Mouse (Mus musculus) mouse trophoblast stem cell (cell line): ENCODE results near the gene Rgs3.

ENCODE experiments used
- in situ Hi-C, 2 experiments: fragments of 300-500 bp; cut with MseI, MboI; formaldehyde crosslinking; loops; 2 replicates in 1 of 2; 3 replicates in 1 of 2; pipeline ENCODE4 v1.15.1; 2025

The Rgs3 gene

DNA sequence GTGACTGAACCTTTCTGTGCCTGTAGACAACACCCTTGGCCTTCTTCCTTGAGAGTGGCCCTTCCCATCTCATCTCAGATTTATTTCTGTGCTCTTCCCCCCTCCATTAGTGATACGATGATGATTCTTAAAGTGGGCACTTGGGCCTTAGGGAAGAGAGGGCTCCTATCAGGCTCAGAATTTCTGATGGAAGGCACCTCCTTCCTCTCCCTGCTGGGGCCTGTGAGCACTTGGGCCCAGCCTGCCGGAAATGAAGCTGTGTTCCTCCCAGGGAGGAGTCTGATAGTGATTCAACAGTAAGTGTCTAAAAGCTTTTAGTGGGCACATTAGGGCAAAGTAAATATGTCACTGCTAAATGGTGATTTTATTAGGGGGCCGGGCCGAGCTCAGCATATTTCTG, 67.7 kb downstream of the Rgs3 start:
- in situ Hi-C loops = no loop called here

DNA sequence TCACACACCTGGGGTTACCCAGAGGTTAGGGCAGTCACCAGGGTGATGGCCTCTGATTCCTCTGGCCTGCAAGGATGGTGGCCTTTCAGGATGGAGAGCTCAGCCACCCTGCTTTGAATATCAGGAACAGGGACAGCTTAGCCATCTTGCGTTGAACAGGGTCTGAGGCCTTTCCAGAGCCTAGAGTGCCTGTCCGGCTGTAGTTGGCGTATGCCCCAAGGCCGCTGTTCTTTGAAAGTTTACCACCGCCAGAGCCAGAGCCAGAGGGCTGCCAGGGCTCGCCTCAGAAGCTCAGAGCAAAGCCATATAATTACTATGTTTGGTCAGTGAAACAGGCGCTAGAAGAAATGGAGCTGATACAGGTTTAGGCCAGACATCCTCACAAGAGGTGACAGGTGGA, 68.9 kb downstream of the Rgs3 start:
- in situ Hi-C loops = no loop called here

DNA sequence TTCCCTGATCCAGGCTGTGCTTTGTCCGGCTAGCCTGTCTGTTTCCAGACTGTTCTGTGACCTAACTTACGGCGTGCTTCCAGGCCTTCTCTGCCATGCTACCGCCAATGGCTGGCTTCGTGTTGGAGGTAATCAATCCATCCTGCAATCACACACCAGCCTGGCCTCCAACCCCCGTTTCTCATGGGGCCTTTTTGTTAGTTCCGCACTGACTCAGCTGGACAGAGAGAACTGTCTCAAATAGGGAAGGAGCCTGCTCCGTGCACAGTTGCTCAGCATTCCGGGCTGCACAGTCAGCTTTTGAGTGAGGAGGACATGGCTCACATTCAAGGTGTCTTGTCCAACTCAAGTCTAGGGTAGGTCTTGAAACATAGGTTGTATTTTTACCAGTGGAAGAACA, 69.8 kb downstream of the Rgs3 start:
- in situ Hi-C loops = no loop called here

GRCm38 (mm10) chr4:62629905-62630304, 70.3 kb downstream of the Rgs3 start:
- in situ Hi-C loops = no loop called here

DNA sequence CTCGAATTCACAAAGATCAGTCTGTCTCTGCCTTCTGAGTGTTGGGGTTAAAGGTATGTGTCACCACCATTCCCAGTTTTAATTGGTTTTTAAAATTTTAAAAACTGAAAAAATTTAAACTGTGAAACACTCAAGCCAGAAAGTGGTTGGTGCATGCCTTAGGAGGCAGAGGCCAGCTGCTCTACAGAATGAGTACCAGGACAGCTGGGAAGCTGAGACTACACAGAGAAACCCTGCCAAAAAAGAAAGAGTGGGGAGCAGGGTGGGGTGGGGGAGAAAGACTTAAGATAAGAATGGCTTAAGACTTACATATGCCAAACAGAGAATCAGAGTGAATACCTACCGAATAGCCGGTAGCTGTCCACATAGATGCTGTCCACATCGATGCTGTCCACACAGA, 73.6 kb downstream of the Rgs3 start:
- in situ Hi-C loops = no loop called here

DNA sequence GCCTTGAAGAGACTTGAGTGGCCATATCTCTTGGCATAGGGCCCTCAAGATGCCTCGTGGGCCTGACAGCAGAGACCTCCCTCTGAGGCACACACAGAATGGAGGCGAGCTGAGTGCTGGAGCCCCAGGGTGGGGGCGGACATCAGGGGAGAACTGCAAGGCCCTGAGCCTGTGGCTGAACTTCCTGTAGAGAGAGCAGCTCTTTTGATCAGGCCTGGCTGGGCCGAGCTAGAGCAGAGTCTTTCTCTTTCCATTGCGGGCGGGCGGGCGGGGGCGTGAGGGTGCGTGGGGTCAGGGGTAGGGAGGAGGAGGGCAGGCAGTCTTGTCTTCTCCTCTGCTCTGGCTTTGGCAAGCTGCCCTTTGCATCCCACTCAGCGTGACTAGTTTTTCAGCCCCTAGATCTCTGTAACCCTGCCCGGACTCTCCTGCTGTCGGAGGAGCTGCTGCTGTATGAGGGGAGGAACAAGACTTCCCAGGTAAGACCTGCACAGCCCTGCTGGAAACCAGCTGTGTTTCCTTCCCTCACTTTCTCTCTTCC, 74.5 kb downstream of the Rgs3 start:
- in situ Hi-C loops = no loop called here

DNA sequence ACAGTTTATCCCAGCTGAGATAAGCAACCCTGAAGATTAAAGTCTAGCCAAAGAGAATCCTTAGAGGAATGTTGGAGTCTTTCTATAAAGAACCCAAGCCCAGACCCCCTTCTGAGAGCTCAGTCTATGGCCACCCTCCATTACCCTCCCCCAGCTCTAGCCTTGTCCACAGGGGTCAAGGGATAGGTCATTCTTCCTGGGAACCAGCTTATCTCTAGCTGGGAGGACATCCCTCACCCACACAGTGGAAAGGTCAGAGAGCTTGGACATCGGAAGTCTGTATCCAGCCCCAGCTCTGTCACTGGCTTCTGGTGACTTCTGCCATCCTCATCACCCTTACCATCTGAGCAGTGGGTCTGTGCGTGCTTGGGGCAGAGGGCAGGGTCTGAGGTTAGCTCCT, 75.2 kb downstream of the Rgs3 start:
- in situ Hi-C loops = no loop called here

- in situ Hi-C loops = no loop called here
Measured at GRCm38 (mm10) chr4:62636047-62636446, 76.4 kb downstream of the Rgs3 start.

DNA sequence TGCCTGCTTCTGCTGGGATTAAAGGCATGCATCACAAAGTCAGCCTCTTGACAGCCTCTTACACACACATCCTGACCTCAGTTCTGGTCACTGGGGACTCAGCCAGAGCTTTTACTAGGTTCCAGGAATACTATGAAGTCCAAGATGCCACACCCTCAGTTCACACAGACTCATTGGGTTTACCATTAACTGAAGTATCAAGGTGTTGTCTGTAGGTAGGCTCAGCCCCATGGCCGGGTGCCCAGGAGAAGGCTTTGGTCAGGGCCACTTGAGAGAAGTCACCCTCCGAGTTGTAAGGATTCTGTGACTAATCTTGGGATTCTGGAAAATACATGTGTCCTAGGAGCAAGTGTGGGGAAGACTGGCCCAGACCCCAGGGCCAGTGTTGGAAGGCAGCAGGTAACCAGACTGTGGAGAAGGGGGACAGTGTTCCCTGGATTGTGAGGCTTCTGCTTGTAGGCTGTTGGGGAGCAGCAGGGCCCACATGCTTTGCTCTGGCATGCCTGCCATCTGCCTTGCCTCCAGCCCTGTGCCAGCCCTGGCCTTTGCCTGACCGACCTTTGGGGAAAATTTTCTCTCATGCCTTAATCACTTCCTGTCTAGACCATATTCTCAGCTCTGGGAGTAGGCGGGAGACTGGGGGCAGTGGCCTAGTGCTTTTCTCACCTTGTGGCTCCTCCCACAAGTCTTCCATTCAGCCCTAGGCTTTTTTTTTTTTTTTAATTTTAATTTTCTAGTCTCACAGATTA, 78.4 kb downstream of the Rgs3 start:
- in situ Hi-C loops = no loop called here

GRCm38 (mm10) chr4:62640496-62641229, 81.0 kb downstream of the Rgs3 start:
- in situ Hi-C loops = no loop called here

DNA sequence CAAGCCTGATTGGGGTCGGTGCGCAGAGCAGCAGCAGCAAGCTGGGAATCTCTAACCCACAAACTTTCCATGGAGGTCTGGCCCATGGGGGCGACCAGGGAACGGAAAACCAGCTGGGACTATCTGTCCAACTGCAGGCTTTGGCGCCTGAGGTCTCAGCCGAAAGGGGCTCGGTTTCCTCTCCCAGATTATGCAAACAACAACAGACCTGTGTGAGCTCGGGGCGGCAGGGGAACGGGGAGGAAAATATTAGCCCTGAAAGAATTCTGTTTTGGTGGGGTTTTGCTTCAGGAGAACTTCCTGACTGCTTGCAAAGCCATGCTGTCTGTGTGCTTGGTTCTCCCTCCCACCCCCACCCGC, 81.6 kb downstream of the Rgs3 start:
- in situ Hi-C loops = no loop called here

DNA sequence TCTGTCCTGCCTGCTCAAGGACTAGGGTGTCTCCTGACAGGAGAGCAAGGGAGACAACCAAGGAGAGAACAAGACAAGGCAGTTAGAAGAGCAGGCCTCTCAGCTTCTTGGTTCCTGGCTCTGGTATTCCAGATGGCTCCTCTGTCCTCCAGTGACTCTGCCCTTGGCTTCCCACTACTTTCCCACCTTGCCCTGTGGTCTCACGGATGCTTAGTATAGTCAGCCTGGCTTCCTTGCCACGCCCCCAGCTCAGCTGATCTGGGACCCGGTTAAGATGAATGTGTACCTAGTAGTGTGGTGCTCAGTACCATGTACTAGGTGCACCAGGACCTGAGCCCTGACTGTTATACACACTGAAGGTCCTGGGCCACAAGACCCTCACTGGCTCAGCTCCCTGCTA, 82.0 kb downstream of the Rgs3 start:
- in situ Hi-C loops = no loop called here

DNA sequence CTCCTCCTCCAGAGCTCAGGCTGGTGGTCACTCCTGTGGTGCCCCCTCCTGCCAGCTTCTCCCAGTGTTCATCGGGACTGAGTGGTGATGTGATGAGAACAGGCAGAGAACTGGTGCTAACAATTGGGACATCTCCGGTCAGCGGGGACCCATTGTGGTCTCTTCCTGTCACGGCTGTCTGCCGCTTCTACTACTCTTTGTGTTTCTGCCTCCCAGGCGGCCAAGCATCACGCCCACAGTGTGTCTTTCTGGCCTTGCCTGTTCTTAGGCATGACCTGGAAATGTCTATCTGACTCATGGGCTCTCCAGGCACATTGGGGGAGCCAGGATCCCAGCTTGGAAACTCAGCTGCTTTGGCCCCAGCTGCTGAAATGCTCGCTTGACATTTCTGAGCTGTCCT, 83.8 kb downstream of the Rgs3 start:
- in situ Hi-C loops = no loop called here

DNA sequence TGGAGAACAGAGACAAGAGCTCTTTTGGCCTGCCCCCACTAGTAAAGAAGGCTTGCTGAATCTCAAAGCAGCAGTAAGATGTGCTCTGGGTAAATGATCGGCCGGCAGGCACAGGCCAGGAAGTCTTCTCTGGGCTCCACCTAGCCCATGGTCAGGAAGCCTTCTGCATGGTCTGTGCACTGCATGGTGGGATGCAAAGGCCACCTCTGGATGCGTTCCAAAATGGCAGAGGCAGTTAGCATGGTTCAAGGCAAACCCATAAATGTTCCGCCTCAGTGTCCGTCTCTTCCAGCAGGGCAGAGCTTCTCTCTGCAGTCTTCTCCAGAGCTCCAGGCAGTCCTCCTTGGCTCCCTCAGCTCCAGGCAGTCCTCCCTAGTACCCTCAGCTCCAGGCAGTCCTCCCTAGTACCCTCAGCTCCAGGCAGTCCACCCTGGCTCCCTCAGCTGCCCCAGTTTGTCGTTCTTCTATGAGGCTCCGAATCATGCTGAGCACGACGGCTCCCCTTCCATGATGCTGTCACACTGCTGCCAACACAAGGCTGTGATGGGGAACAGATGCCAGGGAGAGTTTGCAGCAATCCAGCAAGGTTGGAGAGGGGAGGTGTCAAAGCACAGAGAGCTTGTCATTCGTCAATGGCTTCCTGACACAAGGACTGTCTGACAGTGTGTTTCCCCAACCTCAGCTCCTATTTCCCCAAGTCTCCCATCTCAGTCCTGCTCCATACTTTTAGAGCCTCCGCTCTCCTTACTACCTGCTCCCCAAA, 84.6 kb downstream of the Rgs3 start:
- in situ Hi-C loops = no loop called here

GRCm38 (mm10) chr4:62646556-62647248, 87.1 kb downstream of the Rgs3 start:
- in situ Hi-C loops = no loop called here

GRCm38 (mm10) chr4:62648848-62649247, 89.2 kb downstream of the Rgs3 start:
- in situ Hi-C loops = no loop called here

DNA sequence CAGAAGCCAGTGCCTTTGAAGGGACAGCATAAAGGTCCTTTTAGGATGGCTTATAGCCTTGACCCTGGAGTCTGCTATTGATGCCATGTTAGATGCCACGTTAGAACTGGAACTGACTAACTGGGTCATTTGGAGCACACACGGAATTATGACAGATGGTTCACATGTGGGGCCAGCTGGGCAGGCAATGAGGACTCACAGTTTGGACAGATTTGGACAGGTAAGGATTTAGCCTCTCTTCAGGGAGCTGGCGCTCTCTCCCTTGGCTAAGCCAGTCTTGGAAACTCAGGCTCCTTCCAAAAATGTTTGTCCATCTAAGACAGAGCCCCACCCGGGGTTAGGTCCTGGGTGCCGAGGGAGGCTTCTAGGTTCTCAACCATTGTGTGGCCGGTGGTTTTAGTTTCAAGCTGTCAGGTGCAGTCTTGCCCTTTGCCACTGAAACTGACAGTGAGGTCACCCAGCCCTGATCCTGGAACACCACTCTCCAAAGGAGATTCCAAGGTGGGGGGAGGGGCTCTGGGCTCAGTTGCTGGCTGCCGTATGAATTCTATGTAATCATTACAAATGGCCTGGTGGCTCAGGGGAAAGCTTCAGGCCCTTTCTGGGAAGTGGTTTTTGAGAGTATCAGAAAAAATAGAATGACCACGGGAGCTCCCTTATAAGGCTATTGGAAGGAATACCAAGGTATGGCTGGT, 90.0 kb downstream of the Rgs3 start:
- in situ Hi-C loops = no loop called here

DNA sequence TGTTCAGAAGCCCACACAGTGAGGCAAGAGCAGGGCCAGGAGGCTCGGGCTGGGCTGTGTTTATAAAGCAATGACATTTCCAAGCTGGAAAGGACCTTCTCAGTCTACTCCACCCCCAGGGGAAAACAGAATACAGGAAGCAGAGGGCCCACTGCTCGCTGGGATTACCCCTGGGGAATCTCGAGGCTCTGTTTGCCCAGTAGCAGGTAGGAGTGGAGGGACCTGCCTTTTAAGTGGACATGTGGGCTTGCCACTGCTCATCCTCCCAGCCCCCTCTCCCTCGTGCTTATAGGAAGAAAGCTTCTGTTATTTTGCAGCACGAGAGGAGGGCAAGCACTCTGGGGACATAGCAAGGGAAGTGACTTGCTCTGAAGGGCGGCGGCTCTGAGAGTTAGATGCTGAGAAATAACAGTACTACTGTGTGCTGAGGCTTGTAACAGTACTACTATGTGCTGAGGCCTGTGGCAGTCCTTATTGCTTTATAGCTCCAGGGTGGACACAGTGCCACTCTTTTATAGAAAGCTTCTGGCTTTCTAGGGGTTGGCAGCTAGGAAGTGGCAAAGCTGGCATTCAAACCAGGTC, 91.6 kb downstream of the Rgs3 start:
- in situ Hi-C loops = no loop called here

- in situ Hi-C loops = no loop called here
Measured at GRCm38 (mm10) chr4:62652215-62652614, 92.6 kb downstream of the Rgs3 start.

DNA sequence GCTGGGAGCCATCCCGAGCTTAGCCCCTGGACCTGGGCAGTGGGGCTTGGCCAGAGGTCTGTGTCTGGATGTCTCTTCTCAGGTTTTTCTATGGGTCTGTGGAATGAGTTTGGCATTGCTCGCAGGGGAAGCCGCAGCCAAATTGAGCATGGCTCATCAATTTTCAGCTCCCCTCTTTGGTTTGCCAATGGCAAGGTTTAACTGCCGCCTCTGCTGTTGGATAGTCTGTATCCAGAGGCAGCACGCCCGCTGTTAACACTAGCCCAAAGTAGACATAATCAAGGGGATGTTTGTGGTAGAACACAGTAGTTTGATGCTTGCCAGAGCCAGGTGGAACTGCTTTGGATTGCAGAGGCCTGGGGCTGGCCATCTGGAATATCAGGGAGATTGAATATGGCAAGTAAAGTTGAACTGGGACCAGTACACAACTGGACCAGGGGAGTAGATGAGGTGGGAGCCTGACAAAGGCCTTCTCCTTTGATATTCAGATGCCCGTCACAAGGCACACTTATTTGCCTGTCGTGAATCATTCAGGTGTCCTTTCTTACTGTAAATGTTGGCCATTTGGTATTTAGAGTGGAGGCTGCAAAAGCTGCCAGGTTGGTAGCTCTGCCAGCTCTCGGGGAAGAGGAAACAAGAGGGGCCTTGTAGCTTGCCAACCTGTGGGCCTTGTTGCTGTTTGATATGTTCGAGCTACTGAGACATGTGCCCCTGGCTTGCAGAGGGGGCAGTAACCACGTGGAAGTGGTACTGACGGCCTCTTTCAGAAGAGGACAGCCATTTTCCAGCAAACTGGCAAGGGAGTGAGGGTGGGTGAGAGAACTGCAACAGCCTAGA, 93.5 kb downstream of the Rgs3 start:
- in situ Hi-C loops = no loop called here
